Mouse (Mus musculus) layer of hippocampus, postnatal 36 days (tissue): ENCODE results near the gene Htr6. TPM values are rescaled to one million over a fixed set of nuclear protein-coding genes. Genes with fewer than 3 reads are reported as not detected.

Experiments used
- DNase-seq, 2 experiments: peaks; one replicate each; pipeline ENCODE4 v3.0.0; 2022
- total RNA-seq, 2 experiments: library from RNA; stranded (reverse); gene quantifications; 2 replicates each; pipeline ENCODE4 v1.2.3; 2021

The Htr6 gene
- total RNA-seq, 2 experiments from 2014 or later = 6.5 to 8.8 TPM

DNA sequence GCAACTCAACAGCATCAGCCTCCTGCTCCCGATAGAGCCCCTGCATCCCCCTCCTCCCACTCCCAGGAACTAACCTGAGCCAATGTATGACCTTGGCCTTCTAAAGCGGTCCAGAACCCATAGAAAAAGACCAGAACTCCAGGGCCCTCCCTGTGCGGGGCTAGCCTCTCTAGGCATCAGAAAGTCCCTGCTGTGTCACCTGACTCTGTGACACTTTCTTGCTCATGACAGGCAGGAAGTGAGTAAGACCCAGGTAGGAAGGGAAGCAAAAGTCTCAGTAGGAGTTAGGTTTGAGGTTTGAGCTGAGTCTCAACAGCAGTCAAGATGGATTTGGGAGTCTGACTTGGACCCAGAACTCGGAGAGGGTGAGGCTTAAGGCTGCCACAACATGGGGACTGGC lies 11.6 kb upstream of the Htr6 start:
- DNase-seq = no peak

DNA sequence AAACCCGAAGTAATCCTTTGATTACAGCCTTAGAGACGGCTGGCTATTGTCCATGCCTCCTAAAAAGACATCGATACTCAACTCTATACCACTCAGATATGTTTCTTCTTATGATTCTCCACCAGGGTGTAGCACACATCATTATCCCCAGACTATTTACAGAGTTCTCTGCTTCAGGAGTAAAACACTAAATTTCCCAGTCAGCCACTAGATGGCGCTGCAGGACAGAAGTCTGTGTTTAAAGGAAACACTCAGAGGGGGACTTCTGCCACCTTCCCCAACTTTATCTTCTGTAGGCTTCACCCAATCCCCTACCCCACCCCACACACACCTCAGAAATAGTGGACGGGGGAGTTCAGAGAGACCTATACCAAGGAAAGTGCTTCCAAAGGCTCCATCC lies 10.7 kb upstream of the Htr6 start:
- peak; percentile 76 to 86 for DNase-seq

DNA sequence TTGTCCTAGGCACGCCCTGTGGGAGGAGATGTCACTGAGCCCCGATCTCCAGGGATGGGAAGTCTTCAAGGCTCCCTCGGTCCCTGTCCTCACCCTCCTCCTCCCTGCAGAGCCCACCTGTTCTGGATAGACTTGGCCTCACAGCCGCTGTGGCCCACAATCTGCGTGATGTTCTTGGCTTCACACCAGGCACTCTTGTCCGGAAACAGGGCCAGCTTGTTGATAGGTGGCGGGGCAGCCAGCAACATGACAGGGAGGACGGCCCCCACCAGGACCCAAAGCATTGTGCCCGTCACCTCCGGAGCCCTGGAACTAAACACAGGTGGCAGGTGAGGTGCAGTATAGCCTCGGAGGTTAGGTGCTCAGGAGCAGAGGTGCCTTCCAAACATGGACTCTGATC lies 10.0 kb upstream of the Htr6 start:
- no peak for DNase-seq

DNA sequence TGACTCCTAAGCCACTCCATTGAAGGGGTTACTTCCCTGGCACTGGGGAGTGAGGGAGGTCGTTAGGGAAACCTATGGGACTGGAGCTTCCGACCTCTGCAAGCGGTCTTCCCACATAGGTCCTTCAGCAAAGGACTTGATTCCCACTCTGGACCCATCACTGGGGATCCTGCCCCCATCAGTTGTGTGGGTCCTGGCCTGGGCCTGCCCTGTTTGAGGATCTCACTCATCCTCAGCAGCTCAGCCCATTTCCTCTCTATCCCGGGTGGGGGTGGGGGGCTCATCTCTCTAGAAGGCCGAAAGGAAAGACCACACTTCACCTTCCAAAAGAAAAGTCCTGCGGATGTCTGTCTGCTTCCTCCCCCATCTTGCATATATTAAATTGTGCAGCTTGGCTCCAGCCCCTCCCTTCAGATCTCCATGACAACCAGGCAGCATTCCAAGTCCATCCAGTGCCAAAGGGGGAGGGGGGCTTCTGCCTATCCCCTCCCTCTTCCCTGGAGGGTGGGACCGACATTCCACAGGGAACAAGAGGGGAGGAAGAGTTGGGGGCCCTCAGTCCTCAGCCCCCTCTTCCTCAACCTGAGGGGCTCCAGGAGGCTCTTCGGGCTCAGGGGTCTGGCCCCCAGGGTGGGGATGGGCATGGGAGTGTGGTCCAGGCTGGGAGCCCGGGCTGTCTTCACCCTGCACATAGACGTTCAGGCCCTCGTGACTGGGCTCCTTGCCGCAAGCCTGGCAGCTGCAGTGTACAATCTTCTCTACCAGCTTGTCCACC lies 7.6 kb upstream of the Htr6 start:
- peak in 1 of 2 experiments; percentile 46 for DNase-seq

DNA sequence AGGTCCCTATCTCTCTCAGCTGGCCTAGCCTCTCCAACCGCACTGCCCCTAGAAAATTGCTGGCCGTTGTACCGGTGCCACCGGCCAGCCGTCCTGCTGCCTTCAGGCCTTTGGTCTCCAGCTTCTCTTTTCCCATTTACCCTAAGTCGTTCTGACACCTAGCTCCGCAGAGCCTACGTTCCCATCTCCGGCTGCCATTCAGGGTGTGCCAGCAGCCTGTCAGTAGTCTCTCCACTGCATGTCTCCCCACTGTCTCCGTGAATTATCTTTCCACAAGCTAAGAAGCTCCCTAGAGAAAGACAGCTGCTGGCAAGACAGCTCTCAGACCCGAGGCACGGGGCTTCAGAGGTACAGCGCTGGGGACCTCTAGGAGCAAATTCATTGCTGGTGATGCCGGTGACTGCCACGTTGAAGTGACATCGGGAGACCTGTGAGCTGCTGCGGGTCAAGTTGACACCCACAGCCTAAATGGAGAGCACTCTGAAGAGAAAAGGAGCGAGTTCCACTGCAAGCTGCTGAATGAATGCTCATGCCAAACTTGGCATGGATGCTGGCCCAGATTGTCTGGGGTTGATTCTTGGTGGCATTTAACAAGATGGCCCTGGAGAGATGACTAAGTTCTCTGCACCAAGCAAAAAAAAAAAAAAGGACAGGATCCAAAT lies 6.0 kb upstream of the Htr6 start:
- DNase-seq = peak; percentile 59 to 65

DNA sequence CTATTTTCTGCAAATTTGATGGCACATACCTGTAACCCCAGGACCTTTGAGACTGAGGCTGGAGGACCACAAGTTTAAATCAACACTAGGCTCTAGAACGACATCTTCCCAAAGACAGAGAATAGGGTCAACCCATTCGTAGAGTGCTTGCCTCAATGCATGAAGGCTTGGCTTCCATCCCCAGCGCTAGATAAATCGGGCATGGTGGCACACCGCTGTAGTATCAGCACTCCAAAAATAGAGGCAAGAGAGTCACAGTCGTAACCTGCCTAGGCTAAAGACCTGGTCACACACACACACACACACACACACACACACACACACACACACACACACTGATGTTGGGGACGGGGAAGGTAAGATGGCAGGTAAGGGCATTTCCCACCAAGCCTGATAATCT lies 4.9 kb upstream of the Htr6 start:
- DNase-seq = no peak

DNA sequence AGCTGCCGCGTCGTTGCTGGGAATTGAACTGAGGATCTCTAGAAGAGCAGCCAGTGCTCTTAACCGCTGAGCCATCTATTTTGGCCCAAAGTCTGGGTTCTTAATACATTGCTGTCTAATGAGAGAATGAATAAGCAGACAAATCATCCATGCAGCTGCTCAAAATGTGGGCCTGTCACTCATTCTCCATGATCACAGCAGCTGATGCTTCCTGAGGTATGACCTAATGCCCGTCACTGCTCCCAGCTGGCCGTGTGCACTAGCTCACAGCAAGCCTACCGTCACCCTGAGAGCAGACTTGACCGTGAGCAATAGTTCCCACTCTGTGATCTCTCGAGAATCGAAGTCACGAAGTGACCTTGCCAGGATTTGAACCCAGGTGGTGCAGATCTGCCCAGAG lies 4.1 kb upstream of the Htr6 start:
- DNase-seq = no peak

DNA sequence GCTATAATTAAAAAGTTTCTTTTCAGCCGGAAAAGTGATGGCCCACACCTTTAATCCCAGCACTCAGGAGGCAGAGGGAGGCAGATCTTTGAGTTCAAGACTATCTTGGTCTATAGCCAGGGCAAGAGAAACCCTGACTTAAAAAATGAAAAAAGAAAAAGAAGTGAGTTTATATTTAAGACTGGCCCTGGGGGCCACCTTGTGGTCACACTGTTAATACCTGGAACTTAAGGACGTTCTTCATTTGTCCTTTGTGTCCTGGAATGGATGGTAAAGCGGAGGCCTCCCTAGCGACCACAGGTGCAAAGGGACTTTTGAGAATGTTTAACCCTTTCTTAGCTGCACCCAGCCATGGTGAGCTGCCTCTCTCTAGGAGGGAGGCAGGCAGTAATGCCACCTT lies 3.4 kb upstream of the Htr6 start:
- no peak for DNase-seq

DNA sequence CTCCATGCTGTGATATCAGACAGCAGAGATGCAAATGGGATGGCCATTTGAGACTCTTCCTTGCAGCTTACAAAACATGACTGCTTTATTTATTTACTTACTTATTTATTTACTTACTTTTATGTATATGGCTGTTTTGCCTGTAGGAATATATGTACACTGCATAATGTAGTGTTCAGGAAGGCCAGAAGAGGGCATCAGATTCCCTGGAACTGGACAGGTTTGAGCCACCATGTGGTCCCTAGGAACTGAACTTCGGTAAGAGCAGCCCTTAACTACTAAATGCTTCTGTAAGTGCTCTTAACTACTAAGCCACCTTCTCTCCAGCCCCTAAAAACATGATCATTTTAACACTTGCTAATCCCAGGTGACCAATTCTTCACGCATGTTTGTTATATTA lies 2.9 kb upstream of the Htr6 start:
- no peak for DNase-seq

DNA sequence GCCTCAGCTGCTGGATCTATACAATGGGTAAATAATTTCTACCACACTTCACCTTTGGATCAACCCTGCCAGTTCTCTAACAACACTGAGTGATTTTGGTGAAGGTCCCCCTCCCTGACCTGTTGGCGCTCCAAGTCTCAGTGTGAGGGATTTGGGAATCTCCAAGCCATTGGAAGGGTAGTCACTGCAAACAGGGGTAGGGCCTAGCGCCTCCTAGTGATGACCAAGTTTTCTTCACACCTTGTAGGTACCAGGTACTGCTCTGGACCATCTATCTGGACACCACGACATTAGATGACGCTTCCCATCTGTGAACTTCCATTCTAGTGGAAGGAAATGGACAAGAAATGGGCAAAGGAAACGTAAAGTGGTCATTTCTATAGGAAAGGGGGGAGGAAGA lies 545 bp upstream of the Htr6 start:
- DNase-seq = no peak

DNA sequence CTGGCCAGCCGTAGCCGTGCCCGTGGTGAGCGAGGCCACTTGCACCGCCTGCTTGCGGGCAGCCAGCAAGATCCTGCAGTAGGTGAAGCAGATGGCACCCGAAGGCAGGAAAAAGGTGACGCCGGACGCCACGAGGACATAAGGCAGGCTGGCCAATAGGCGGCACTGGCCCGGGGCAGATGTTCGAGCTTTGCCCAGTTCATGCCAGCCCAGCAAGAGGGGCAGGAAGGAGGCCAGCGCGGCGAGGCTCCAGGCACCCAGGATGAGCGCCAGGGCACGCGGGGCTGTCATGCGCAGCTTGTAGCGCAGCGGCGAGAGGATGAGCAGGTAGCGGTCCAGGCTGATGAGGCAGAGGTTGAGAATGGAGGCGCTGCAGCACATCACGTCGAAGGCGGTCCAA lies 1.3 kb downstream of the Htr6 start:
- DNase-seq = no peak

DNA sequence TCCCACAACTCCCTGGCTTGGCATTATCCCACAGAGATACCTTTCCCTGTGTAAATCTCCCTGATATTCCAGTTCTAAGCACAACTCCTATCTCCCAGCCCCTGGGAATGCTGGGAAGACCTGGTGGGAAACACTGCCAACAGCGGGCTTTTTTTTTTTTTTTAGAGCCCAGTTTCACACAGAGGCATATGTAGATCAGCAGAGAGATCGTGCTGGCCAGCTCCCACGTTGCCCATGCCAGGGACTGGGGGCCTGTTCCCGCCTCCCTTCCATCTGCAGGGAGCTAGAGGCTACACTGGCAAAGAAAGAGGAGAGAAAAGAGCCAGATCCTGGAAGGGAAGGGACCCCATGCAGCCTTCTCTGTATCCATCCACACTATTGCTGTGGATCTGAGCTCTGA lies 7.1 kb downstream of the Htr6 start:
- peak; percentile 63 to 68 for DNase-seq

DNA sequence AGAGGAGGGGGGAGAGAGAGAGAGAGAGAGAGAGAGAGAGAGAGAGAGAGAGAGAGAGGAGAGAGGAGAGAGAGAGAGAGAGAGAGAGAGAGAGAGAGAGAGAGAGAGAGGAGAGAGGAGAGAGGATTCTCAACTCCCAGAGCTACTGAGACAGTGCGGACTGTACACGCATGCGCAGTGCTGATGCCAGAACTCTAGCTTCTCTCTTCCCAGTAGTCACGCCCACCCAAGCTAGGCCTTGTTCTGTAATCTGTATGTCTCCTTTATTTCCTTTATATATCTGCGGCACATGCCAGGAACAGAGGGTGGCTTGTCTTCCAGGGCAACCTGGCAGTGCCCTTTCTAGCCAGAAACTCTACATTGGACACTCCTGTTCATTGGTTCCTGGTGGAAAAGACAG lies 10.5 kb downstream of the Htr6 start:
- no peak for DNase-seq

DNA sequence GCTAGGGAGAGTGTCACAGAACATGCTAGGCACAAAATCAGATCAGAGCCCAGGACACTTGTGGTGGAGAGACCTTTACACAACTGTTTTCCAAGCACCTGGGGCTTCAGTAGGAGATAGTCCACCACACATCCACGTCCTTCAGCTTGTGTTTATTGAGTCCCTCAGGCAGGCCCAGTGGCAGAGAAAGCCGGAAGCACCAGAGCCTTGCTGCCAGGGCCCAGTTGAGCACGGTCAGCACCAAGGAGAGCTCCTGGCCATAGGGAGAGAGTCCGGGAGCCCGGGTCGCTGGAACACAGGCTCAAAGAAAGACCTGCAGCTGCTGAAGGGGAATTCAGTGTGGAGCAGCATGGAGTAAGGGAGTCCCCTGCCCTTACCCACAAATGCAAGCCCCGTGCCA lies 15.8 kb downstream of the Htr6 start:
- no peak for DNase-seq

DNA sequence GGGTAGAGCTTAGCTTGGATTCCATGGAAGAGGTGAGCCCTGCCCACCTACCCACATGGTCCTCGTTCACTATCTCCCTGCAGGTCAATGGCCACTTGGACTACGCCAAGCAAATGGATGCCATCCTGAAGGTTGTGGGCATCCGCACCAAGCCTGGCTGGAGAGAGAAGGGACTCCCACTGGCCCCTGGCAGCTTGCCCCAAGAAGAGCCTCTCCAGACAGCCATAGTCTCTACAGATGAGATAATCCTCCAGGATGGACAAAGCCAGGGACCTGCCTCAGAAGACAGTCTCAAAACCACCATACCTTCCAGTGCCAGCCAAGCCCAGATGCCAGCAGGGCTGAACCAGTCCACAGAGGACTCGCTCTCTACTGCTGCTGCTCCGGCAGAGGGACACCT lies 17.3 kb downstream of the Htr6 start:
- no peak for DNase-seq

DNA sequence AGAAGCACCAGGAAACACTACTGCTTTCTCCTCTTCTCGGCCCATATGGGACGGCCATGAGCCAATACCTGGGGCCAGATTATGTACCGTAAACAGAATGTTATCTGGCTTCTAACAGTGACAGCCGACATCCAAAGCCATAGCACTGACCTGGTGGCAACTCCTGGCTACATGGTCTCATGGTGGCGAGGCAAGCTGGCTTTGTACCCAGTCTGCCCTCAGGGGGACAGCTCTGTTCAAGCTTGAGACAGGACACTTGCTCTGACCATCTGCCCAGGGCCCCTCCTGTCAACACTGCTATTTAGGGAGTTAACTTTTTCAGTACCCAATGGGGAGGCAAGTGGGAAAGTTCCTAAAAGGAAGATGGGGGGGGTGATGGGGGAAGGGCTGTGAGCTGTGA lies 18.1 kb downstream of the Htr6 start:
- DNase-seq = no peak

DNA sequence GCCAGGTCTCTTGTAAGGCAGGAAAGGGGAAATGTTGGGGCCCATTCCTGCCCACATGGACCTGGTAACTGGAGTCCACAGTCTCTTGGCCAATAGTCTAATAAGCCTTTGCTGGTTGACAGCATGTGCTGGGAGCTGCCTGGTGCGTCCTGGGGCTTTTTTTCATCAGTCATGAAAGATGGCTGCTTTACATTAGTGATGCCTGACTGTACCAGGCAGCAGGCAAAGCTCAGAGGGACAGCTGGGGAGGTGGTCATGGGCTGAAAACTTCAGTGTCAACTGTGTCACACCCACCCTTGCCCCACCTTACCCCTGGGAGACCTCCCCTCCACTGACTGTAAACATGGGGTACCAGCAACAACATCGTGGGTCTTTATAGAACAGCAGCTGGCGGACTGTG lies 19.6 kb downstream of the Htr6 start:
- no peak for DNase-seq

DNA sequence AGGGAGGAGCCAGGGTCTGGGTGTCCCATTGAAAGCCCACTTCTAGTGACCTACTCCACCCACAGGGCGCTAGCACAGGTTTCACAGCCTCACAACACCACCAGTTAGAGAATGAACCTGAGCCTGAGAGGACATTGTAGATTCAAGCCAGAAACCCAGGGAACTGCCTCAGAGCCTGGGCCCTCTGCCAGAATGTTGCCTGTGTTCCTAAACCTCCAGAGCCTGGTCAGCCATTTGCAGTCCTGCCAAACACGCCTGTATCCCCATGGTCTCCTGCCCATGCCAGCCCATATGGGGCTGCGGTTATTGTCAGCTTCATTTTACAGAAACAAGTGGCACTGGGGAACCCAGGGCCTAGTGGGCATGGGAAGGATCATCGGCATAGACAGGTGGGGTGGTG lies 20.0 kb downstream of the Htr6 start:
- no peak for DNase-seq

DNA sequence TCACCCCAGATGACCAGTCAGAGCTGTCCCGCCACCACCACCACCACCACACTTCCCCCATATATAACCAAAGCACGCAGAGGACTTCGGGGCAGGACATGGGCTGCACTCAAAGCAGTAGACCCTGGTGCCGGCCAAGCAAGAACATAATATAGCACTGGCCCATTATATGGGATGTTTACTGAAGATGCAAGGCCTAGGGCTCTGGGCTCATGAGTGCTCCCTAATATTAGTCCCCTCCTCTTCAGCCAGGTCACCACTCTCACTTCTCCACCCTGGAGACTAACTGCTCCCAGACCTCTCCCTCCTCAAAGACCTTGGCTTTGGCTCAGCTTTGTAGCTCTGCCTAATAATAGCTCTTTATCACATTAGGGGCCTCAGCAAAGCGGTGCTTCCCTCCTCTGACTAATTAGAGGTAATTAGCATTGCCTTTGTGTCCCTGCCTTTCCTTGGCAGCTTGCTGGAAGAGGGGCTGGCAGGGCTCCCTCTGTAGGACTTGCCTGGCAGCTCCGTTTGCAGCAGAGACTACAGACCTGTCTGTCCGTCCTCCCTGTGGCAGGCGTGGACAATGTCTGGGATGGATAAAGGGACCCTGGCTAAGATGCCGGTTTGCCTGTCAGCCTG lies 21.0 kb downstream of the Htr6 start:
- peak; percentile 65 to 71 for DNase-seq

DNA sequence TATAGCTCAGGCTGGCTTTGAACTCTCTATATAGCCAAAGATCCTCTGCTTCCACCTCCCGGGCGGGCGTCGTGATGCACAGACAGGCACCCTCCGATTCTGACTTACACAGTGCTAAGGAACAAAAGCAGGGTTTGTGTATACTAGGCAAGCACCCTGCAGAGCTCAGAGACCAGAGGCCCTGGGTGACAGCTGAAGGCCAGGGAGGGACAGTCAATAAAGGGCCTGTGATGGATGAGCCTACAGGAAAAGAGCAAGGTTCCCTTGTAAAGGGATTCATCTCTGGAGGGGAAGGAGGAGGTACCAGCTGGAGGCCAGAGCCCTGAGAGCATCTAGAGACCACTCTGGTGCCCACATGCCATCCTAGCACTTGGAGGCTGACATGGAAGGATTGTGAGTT lies 22.0 kb downstream of the Htr6 start:
- no peak for DNase-seq

DNA sequence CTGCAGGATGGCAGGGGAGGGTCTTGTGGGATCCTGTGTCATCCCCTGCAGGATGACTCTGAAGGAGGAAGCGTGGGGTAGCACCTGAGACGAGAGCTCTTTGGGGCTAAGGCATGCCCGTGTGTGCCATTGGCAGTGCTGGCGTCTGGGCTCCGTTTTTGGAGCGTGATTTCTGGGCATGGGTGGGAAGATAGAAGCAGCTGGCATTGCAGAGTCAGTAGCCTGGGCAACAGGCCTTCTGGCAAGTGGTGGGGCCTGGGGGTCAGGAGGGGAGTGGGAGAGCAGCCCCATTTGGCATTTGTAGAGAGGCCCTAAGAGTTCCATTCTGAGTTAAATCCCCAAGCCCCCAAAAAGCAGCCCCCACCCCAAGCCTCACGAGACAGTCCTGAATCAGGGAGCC lies 22.6 kb downstream of the Htr6 start:
- no peak for DNase-seq

DNA sequence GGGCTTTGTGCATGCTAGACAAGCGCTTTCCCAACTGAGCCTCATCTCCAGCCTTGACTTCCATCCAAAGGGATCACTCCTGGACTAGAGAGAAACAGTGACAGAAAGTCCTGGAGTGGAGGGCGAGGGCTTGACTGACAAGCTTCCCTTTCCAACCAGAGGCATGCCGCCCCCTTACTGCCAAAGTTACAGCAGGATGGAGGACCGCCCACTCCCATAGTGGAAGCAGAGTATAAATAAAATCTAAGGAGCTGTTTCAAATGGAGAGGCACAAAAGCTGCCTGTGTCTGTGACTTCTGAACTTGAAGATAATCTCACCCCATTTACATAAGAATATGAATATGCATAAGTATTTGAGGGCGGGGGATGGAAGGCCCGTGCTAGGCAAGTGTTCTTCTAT lies 26.9 kb downstream of the Htr6 start:
- DNase-seq = no peak

DNA sequence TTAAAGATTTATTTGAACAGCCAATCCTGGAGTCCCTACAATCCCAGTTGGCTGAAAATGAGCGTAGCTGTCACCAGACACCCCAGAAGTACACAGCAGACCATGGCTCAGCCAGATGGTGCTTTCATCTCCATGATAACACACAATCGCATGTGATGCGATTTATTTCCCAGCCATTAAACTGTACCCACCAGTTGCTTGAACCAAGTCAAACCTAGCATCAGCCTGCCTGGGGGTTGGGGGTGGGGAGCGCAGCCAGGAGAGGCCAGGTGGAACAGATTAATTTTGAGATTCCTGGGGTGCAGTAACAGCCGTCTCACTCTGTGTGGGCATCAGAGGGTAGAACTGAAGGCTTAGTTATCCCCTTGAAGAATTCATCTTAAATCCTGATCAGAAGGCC lies 29.0 kb downstream of the Htr6 start:
- peak in 1 of 2 experiments; percentile 37 for DNase-seq

DNA sequence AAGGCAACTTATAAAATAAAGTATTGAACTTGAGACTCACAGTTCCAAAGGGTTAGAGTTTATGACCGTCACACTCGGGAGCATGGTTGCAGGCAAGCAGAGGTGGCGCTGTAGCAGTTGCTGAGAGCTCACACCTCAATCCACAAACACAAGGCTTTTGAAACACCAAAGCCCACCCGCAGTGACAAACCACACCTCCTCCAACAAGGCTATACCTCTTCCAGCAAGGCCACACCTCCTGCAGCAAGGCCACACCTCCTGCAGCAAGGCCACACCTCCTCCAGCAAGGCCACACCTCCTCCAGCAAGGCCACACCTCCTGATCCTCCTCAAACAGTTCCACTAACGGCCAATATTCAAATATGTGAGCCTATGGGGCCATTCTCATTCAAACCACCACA lies 30.8 kb downstream of the Htr6 start:
- no peak for DNase-seq
